Mouse (Mus musculus): ENCODE measurements around the gene Sbno2. TPM values are rescaled to one million over a fixed set of nuclear protein-coding genes. Genes with fewer than 3 reads are reported as not detected.

Gene Sbno2
- 10 to 100 TPM; 20.4 to 21.2 TPM for total RNA-seq (2021)

DNA sequence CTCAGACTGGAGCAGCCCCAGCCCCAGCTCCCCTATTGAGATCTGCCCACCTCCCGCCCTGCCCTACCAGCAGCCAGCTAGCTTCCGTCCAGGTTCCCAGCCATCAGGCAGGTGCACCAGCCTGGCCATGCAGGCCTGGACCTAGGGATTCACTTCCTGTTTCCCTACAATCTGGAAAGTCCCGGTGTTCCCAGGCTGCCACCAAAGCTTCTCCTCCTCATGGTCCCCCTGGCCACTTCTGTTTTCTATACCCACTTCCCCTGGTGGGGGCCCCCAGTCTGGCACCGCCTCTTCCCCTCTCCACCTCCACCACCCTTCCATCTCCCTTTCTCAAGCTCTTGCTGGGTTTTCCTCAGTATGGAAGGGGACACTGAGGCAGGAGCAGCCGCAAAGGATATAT lies at the start of gene Sbno2:
Sbno2 (minus strand) TSS at position 112 of the 400 bp plus-strand sequence.
- no peak for DNase-seq (ENCODE audit: extremely low spot score in 1 of 2, low spot score in 2 of 2)
- intact Hi-C loops (cut with DNase I) = no loop called here

DNA sequence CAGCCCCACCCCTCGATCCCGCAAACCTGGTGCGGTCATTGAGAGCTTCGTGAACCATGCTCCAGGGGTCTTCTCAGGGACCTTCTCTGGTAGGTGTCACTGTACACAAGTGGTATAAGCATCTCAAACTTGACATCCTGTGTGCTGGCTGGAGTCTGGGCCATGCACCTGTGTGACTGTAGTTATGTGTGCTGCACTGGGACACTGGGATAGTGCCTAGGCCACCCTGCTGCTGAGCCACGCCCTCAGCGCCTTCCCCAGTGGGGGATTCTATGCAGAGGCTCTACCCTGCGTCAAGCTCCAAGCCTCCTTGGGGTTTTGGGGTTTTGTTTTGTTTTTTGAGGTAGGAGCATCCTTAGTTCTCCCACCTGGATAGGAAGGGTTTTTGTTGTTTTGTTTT lies 49.0 kb upstream of the Sbno2 start:
- DNase-seq (ENCODE audit: extremely low spot score in 1 of 2, low spot score in 2 of 2) = no peak
- intact Hi-C loops (cut with DNase I) = no loop called here

DNA sequence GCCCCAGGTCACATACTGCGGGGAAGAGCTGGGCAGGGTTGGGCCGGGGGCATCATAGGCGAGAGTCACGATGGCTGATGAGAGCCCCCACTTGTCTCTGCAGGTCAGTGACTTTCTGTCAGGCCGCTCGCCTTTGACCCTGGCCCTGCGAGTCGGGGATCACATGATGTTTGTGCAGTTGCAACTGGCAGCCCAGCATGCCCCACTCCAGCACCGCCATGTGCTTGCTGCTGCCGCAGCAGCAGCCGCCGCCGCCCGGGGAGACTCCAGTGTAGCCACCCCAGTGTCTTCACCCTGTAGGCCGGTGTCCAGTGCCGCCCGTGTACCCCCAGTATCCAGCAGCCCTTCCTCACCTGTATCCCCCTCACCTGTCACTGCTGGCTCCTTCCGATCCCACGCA lies 48.3 kb upstream of the Sbno2 start:
- intact Hi-C loops (cut with DNase I) = no loop called here
- DNase-seq (ENCODE audit: extremely low spot score in 1 of 2, low spot score in 2 of 2) = peak in 1 of 2 experiments; percentile 47

GRCm38 (mm10) chr10:80152873-80153260 lies 47.5 kb upstream of the Sbno2 start:
- peak in 1 of 2 experiments; percentile 73 for DNase-seq (ENCODE audit: extremely low spot score in 1 of 2, low spot score in 2 of 2)
- intact Hi-C loops (cut with DNase I) = no loop called here

GRCm38 (mm10) chr10:80152071-80152872 lies 46.9 kb upstream of the Sbno2 start:
- intact Hi-C loops (cut with DNase I) = no loop called here
- peak in 1 of 2 experiments; percentile 72 for DNase-seq (ENCODE audit: extremely low spot score in 1 of 2, low spot score in 2 of 2)

GRCm38 (mm10) chr10:80151211-80152034 lies 46.1 kb upstream of the Sbno2 start:
- DNase-seq (ENCODE audit: extremely low spot score in 1 of 2, low spot score in 2 of 2) = peak in 1 of 2 experiments; percentile 90
- intact Hi-C loops (cut with DNase I) = no loop called here

- DNase-seq (ENCODE audit: extremely low spot score in 1 of 2, low spot score in 2 of 2) = peak in 1 of 2 experiments; percentile 86
- intact Hi-C loops (cut with DNase I) = no loop called here
Observed at GRCm38 (mm10) chr10:80150226-80151210, 45.1 kb upstream of the Sbno2 start.

DNA sequence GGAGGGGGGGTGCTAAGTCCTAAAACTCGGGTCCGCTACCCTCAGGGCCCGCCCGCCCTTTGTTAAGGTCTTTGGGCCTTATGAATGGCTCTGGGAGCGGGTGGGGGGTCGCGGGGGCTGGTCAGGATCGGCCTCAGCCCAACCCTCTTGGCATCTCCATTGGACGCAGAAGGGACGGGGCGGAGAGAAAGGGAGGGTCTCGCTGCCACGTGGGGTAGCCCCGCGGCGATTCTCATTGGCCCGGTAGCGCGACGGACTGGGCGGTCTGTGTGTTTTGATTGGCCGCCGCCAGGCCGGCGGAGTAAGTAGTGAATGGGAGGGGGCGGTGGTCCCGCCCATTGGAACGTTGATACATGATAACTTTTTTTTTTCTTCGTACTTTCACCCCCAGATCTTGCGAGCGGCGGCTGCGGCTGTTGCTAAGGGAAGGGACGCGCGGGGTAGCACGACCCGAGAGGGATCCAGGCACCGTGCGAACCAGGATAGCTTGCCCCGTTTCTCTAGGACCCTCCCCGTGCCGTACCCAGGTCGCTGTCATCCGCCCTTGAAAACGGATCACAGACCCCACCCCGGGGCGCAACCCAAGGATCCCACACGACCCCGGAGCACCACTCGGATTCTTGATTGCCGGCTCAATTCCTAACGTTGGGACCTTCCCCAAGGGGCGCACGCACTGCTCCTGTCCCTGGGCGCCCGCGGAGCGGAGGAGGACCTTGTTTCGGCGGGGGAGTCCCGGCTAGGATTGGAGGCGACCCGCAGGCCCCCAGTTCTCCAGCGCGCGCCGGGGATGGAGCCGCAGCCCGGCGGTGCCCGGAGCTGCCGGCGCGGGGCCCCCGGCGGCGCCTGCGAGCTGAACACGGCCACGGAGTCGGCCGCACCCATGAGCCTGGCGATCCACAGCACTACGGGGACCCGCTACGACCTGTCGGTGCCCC lies 44.2 kb upstream of the Sbno2 start:
- intact Hi-C loops (cut with DNase I) = loop anchor here (2.0 kb wide), 1 partner anchor 15 kb away; the partner anchor contains the start of gene Cirbp
- DNase-seq (ENCODE audit: extremely low spot score in 1 of 2, low spot score in 2 of 2) = peak; percentile 98 to 99

DNA sequence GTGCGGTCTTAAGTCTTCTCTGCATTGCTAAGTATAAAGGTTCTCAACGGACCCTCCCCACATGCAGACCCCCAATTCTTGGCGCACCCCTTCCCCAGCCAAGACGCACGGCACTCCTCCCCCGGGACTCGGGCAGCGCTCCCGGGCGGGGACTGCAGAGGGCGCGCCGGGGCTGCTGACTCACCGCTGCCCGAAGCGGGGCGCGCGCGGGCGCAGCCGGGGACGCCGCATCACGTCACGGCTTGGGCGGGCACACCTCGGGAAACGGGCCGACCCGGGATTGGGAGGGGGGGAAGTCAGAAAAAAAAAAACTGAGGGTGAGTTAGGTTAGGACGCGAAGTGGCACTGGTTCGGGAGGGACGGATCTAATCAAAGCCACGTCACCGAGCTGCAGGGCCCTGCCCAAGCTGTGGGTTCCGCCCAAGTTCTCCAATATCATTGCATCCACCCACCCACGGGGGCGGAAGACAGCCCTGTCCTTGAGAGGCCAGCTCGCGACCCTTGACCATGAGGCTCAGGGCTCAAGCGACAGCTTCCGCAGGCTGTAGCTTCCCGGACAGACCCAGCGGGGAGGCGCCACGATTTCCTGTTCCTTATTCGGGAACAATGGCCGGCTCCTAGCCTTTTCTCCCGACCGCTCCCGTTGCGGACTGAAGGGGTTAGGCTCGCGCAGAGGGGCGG lies 43.4 kb upstream of the Sbno2 start:
- intact Hi-C loops (cut with DNase I) = loop anchor here (2.0 kb wide), 1 partner anchor 16 kb away; the partner anchor contains the start of gene Cirbp
- DNase-seq (ENCODE audit: extremely low spot score in 1 of 2, low spot score in 2 of 2) = peak; percentile 92 to 97

GRCm38 (mm10) chr10:80147719-80148601 lies 42.6 kb upstream of the Sbno2 start, which contains the start of gene Midn:
Midn (plus strand) TSS chr10:80148272.
- intact Hi-C loops (cut with DNase I) = loop anchor here (2.0 kb wide), 1 partner anchor 17 kb away; the partner anchor contains the start of gene Cirbp

DNA sequence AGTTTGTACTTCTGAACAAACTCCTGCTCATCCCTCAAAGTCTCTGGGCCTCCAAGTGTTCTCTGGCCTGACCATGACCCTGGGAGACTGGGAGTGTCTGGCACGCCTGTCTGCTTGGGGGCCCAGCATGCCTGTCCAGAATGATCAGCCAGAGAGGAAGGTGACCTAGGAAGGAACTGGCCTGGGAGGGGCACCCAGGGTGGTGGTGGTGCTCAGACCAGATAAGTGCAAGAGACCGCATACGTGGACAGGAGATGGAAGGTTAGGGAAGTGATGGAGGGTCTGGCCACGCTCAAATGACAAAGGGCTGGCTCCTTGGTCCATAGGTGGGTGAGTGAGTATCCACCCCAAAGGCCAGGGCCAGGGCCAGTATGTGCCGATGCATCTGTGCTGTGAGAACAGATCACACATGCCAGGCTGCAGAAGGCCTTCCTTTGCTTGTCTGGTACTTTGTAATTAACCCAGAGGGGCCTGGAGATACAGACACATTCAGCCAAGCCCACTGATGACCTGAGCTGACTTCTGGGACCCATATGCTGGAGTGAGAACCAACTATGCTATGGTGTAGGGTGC lies 41.9 kb upstream of the Sbno2 start:
- intact Hi-C loops (cut with DNase I) = no loop called here
- peak in 1 of 2 experiments; percentile 35 for DNase-seq (ENCODE audit: extremely low spot score in 1 of 2, low spot score in 2 of 2)

More at GRCm38 (mm10) chr10:80147719-80148601, 42.6 kb upstream of the Sbno2 start, which contains the start of gene Midn:
- peak in 1 of 2 experiments; percentile 87 for DNase-seq (ENCODE audit: extremely low spot score in 1 of 2, low spot score in 2 of 2)

- intact Hi-C loops (cut with DNase I) = no loop called here
- peak in 1 of 2 experiments; percentile 58 for DNase-seq (ENCODE audit: extremely low spot score in 1 of 2, low spot score in 2 of 2)
Observed at GRCm38 (mm10) chr10:80146568-80147011, 41.2 kb upstream of the Sbno2 start.

GRCm38 (mm10) chr10:80145896-80146295 lies 40.5 kb upstream of the Sbno2 start:
- intact Hi-C loops (cut with DNase I) = no loop called here
- DNase-seq (ENCODE audit: extremely low spot score in 1 of 2, low spot score in 2 of 2) = peak in 1 of 2 experiments; percentile 73

- peak in 1 of 2 experiments; percentile 84 for DNase-seq (ENCODE audit: extremely low spot score in 1 of 2, low spot score in 2 of 2)
- intact Hi-C loops (cut with DNase I) = no loop called here
Observed at GRCm38 (mm10) chr10:80144864-80145838, 39.8 kb upstream of the Sbno2 start.

Data from left cerebral cortex, postnatal 10 days (tissue).